Mouse (Mus musculus): ENCODE data around the gene Vav1.

- TF ChIP-seq POLR2A (IDR thresholded peaks at IDR 0.05; ENCODE audit: insufficient read depth, low read length) (no peak), CTCF (IDR thresholded peaks at IDR 0.05; ENCODE audit: low read depth, low read length) (no peak), EP300 (IDR thresholded peaks at IDR 0.05; ENCODE audit: insufficient read depth, low read depth, low read length) (no peak)
Measured at GRCm38 (mm10) chr17:57278943-57279590, at the start of gene Vav1.
